Mouse (Mus musculus) heart, postnatal 14 days (tissue): Measurements from ENCODE around the gene C77080. TPM values are rescaled to one million over a fixed set of nuclear protein-coding genes. Genes with fewer than 3 reads are reported as not detected.

Experiments used
- DNase-seq, 2 experiments: peaks; one replicate each; pipeline ENCODE4 v3.0.0; 2021 to 2022
- intact Hi-C: fragments of 180-260 bp; cut with DNase I; formaldehyde crosslinking; loops from one replicate; pipeline ENCODE4 v1.15.1; 2025
- total RNA-seq, 2 experiments: library from RNA; stranded (reverse); gene quantifications; 2 replicates each; pipeline ENCODE4 v1.2.3; 2021

Gene C77080
- total RNA-seq, 2 experiments from 2014 or later: 4.8 to 5.7 TPM

DNA sequence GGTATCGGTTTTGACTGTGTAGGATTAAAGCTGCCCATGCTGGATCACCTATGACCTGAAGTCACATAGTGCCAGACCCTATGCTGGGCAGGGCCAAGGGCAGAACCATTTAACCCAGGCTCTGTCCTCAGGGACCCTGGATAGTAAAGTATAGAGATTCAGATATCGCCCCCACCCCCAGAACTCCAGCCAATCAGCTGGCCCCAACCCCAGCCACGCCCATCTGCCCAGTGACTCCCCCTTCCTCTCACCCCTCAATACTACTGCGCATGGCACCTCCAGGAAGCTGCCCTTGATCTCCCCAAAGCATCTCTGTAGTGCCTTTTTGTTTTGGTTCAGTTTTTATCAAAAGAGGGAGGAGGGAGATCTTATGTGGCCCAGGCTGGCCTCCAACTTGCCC, 18.4 kb downstream of the C77080 start:
- DNase-seq: no peak
- intact Hi-C loops: no loop called here

DNA sequence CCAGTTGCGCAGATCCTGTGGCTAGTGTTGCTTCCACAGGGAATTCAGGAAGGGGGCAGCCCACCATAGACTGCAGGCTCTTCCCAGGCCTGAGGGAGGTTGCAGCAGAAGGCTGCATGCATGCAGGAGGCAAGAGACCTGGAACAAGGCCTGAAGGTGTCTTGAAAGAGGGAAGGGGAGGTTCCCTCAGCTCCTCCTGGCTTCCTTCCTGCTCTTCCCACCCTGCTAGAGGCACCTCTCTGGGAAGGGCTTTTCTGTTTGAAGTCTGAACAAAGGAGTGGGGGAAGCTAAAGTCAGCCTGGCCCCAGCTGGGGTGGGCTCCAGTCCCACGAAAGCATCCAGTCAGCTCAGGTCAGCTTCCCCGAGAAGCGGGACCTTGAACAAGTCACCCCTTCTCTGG, 18.9 kb downstream of the C77080 start:
- intact Hi-C loops: no loop called here
- no peak for DNase-seq

DNA sequence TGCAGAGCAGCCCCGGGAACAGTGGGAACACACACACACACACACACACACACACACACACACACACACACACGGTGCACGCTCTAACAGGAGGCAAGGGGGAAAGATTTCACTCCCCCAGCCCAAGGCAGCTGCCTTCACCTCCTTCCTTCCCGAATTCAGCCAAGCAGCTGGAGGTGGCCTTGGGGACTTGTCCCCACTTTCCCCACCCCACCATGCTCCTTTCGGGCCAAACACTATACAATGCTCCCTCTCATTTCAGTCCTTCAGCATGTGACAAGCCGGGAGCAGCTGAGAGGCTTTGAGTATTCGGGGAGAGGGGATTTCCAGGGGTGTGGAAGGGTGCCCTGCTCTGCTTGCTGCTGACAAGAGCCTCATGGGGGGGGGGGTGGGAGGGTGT, 19.3 kb downstream of the C77080 start:
- intact Hi-C loops: no loop called here
- no peak for DNase-seq

DNA sequence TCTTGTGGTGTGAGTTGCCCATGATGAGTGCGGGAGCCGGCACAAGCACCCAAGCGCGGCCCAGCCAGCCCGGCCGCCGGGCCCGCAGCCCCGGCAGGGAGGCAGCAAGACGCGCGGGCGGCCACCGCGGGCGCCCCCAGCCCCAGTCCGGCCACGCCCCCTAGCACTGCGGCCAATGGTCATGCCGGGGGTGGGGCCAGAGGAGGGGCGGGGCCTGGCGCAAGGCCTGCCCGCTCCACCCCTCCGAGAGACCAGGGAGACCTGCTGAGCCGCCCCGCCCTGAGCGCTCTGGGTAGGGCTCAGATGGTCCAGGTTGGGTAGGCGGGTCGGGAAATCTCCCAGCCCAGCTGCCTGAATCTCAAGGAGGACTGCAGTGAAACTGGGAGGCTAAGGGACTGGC, 22.1 kb downstream of the C77080 start:
- intact Hi-C loops: no loop called here
- DNase-seq: peak; percentile 57 to 59

DNA sequence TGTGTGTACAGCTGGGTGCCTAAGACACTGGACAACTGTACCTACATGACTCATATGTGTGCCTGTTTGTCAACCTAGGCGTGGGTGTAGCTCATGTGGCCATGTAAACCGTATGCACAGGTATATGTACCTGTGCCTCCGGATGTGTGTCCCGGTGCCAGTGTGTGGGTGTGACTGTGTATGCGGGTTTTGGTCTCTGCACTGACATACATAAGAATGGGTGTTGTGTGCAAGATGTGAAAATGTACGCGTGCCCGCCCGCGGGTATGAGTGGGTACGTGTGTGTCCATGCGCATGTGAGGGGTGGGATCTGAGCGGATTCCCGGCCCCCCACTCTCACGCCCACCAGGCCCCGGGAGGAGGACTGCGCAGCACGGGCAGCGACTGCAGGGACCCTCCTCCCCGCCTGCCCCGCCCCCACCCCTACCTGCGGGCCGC, 22.6 kb downstream of the C77080 start:
- DNase-seq: no peak
- intact Hi-C loops: no loop called here

DNA sequence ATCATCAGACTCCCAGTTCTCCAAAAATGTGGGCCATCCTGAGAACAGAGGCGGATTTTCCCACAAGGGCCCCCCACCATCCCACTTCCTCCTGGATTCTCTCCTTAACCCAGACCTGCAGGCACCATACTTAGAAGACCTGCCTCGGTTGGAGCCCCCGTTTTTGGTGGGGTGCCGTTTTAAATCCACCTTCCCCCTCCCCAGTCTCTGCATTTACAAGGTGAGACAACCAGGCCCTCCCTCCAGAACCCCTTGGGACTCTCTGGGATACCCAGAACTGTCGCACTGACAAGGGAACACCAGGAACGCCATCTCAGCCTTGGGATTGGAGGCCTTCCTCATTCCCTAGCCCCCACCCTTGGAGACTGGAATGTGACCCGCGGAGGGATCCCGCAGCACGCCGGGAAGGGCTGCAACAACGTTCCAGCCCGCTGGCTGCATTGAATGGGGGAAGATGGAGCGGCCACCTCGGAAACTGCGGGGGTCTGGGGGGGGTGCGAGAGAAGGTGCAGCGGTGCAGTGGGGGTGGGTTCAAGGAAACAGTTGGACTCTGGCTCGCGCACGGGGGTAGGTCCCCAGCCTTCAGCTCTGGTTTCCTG, 23.3 kb downstream of the C77080 start:
- intact Hi-C loops: no loop called here

DNA sequence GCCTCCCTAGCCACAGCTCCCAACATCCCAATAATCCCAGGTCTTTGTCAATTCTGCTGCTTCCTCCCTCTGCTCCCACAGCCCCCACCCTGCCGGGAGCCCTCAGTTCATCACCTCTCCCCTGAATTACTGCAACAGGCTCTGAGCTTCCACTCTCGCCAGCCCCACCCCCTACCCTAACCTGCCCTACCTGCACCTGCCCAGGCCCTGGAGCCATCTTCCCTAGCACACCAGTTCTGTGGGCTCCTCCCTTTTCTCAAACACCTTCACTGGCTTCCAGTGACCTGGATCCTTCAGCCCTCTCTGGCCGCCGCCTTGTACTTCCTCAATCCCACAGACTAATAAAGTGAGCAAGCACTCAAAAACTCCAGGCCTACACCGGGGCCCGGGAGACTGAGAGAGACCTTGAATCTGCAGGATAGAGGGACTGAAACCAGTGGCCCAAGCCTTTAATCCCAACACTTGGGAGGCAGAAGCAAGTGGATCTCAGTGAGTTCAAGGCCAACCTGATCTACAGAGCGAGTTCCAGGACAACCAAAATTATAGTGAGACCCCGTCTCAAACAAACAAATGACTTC, 24.9 kb downstream of the C77080 start:
- intact Hi-C loops: no loop called here
- DNase-seq: no peak

More for the DNA sequence above, 23.3 kb downstream of the C77080 start:
- no peak for DNase-seq

DNA sequence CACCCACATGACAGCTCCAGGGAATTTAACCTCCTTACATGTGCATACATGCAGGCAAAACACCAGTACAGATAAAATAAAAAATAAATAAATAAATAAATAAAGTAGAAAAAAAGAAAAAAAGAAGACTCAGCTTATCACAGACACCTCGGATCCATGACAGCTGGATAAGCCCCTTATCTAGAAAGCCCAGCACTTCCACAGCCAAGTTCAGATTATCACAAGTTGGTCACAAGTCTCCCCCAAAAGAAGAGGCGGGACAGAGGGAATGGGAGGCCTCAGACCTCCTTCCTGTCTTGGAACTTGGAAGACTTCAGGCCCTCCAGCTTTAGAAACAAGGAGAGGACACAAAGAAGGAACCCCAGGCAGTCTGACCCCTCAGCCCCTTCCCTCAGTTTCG, 26.1 kb downstream of the C77080 start:
- intact Hi-C loops: no loop called here
- no peak for DNase-seq

DNA sequence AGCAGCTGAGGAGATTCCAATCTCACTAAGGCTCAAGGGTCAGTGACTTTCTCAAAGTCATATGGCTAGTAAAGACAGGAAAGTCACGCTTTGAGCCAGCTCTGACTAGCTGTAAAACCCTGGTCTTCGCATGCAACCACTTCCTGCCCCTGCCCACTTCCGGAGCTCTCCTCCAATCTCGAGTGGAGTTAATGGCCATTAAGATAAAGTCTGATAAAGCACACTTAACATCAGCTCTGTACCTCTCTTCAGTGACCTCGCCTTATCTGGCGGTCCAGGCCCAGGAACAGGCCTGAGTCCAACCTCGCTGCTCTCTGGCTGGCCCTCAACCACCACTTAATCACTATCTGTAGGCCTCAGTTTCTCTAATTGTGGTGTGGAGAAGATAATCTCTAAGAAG, 26.7 kb downstream of the C77080 start:
- DNase-seq: no peak
- intact Hi-C loops: no loop called here

DNA sequence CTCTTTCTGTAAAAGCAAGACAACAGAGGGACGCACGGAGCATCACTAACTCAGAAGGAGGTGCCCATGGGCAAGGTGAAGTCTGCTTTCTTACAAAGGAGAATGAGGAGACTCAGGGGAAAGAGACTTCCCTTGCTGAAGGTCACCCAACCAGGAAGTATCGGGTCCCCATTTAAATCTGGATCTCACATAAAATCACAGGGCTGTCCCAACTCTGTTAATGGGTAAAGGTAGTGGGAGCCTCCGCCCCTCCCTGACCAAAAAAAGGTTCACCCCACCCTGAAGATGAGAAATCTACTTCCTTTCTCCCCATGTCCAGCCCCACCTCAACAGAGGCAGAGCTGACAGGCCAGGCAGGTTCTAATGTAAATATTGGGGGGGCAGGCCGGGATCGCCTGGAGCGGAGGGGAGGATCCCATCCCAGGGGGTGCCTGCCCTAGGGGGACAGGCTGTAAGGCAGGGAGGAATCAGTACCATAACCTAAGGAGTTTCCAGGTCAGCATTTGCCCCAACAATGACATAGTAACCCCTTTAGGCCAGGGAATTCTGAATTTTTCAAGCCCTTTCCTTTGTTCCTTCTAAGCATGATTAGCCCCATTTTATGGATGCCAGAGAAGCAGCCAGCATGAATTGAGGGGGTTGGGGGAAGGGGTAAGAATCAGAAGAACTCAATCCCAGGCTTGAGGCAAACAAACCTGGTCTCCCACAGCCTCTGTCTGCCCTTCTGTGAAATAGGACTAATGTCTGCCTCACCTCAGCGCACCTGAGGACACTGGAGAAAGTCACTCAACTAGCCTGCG, 28.4 kb downstream of the C77080 start:
- intact Hi-C loops: no loop called here
- no peak for DNase-seq

DNA sequence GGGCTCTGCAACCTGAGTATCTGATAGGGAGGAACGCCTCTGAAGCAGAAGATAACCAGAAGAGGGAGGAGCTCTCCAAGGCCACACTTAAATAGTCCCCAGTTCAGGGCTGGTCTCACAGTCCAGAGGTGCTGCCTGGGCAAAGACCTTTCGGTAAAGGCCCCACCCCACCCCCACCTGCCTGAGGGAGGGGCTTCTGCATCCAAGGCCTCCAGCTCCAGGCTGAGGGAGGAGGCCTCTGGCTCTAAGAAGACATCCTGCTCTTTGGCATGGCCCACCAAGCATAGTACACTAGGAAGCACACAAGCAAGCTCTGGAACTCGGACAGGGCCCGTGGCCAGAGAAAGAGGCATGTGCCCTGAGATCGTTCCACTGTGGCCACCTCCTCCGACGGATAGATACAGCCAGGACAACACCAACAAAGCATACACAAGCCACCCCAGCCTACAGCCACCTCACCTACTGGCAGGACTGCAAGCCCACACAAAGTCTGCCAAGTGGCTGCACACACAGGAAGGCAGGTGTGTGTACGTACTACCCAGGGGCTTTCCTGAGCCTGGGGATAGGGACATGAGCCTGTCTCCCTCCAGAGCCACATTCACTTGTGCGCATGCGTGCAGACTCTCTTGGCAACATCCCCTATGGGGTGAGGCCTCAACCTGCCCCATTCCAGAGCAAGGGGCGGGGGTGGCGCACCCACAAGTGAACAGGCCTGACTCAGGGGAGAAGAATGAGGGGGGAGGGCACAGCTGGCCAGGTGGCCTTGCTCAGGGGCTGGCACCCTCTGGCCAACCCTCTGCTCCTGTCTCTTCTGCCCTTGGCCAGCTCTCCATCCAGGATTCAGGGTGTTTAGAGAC, 29.4 kb downstream of the C77080 start:
- DNase-seq: no peak
- intact Hi-C loops: no loop called here

DNA sequence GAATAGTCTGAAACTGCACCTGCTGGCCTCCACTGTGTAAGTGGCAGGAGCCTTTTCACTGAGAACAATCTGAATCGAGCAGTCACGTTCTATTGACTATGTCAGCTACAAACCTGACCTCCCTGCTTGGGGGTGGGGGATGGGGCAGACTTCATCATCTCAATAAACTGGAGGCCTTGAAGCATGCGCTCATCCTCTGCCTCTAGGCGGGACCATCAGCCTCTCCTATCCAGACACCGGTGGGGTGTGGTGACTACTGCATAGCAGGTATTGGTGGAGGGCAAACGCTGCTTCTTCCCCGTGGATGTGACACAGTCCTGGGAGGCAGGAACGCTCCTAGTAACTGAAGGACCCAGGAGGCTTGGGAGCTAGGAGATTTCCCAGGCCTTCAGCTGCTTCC, 30.3 kb downstream of the C77080 start:
- intact Hi-C loops: no loop called here

DNA sequence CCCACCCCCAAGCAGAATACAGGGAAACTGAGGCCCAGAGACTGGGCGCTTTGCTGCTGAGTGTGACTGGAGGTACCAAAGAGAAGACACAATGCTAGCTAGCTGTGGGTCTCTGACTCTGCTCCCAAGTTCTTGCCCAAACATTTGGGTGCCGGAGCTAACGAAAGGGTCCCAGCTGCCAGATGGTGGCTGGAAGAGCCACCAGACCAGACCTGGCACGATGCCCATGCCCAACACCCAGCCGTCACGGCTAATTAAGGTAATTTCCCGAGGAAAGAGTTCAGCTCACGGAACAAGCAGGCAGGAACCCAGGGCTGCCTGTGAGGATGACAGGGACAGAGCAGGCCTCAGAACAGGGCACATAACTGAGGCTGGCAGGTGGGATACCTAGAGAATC, 33.2 kb downstream of the C77080 start:
- intact Hi-C loops: no loop called here

More for the DNA sequence above, 30.3 kb downstream of the C77080 start:
- no peak for DNase-seq

DNA sequence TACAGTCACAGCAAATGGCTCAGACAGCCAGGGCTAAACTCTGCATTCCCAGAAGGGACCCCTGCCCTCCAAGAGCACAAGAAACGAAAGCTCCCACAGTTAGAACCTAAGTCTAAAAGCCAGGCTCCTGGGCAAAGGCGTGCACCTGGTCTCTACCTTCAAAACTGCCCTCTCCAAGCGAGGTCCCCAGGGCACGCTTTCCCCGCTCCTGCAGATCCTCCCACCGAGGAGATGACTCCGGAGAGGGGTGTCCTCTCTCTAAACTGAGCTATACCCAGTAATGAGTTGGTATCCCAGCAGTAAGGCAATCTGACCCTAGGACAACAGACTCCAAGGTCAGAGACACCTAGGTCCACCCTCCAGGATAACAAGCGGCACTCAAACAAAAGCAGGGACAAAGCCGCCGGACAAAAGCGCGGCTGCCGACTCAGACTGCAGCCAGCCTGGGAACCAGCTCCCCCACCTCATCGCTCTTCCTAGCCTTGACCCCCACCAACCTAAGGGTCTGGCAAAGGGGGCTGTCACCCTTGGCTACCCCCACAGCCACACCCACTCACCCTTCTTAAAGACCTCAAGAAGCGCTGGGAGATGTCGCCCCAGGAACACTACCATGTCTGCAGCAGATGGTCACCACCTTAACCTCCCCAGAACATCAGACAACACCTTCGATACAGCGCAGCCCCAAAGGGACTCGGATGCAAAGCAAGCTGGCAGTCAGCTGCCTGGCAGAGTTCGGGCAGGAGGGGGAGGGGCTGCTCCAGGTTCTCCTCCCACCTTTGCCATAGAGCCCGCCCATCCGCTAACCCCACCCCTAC, 33.8 kb downstream of the C77080 start:
- no peak for DNase-seq
- intact Hi-C loops: no loop called here

More for the DNA sequence above, 33.2 kb downstream of the C77080 start:
- DNase-seq: no peak

DNA sequence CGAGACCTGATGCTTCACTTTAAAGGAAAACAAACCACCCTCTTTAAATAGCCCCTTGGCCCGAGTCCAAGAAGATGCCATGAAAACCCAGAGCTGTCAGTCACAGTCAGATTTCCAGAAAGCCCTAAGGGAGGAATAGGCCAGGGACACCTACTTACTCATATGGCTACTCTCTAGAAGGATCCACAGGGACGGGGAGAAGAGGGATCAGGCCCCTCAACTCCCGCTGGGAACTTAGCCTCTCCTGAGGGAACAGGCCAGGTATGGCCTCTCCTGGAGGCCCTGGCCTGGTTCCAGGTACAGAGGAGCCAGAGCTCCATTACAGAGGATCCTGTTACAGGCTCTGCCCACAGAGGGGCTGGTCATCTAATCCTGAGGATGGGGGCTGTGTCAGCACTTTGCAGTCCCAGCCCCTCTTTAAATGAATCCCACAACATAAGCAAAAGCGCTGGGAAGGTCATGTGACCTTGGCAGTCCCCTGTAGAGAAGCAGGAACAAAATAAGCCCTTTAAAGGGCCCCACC, 34.7 kb downstream of the C77080 start:
- intact Hi-C loops: no loop called here
- DNase-seq: no peak

DNA sequence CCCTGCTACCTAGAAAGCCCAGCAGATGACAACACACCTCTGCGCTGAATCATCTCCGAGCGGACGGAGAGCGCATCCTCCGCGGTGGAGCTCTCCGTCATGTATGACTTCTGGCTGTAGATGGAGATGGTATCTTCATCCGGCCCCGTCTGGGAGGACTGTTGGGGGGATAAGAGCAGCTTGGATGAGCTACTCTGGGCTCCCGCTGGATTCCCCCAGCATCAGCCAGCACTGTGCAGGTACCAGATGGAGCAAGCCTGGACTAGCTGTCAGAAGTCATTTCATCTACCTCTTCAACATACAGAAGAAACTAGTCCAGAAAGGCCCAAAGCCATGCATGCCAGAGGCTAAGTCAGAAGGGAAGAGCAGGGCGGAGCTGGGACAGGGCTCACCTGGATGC, 35.9 kb downstream of the C77080 start:
- intact Hi-C loops: no loop called here
- no peak for DNase-seq

DNA sequence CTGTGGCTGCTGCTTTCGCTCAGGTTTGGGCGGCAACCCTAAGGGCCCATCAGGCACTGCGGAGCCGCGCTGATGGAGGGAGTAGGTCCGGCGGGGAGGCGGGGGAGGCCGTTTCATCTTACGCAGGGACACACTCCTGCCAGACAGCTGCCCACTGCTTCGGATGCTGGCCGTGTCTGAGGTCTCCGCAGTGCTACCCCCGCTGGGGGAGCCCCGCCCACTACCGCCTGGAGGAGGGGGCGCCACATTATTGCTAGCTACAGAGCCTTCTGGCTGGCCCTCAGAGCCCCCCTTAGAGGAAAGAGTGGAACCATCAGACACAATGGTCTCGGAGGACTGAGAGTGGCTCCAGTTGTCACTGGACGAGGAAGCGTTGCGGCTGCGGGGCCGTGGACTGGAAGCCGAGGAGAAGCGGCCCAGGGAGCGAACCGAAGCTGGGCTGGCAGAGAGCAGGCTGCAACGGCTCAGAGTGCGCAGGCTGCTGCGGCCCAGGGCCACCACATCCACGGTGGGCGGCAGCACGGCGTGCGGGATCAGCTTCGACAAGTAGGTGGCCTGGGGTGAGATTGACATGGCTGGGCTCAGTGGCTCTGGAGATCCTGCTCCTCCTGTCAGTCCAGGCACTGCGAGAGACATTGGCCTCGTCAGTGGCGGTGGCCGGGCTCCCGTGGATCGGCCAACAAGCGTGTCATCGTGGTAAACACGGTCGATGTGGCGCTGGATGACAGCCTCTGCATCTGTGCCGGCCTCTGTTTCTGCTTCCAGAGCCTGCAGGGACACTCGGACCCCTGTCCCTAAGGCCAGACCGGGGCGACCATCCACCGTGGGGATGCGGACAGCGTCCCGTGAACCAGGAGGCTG, 37.6 kb downstream of the C77080 start:
- no peak for DNase-seq
- intact Hi-C loops: no loop called here

DNA sequence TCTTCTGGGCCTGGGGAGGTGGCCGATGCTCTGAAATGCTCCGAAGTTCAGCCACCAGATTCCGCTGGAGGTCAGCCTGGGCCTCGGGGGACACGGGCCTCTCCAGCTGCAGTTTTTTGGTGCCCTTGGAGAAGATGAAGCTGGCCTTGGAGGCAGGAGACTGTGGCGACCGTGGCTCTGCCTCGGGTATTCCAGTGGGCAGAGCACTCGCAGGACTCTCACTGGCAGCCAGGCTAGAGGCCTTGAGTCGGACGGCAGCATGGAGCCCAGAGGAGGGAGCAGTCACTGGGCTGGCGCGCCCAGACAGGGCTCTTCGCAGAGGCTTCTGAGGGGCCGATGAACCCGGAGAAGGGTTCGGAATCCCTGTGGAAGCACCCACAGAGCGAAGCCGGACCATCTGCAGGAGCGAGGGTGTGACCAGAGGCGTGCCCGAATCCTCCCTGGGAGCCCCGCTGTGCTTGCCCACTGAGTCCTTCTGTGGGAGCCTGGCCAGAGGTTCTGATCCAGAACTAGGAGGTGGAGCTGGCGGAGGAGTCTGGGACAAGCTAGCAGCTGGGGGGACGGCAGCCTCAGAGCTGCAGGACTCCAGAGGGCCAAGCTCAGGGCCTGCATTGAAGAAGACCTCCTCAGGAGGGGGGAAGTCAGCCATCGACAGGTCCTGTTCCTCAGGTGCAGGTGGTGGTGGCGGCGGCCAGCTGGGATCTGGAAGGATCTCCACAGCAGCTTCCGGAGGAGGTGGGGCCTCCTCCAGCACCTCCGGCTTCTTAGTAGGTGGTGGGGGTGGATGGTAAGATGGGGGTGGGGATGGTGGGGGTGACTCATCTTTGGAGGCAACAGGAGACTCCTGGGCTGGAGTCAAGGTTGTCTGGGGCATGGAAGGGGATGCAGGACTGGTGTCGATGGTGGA, 38.9 kb downstream of the C77080 start:
- peak; percentile 53 to 57 for DNase-seq
- intact Hi-C loops: no loop called here
